In the genomic region with DNA sequence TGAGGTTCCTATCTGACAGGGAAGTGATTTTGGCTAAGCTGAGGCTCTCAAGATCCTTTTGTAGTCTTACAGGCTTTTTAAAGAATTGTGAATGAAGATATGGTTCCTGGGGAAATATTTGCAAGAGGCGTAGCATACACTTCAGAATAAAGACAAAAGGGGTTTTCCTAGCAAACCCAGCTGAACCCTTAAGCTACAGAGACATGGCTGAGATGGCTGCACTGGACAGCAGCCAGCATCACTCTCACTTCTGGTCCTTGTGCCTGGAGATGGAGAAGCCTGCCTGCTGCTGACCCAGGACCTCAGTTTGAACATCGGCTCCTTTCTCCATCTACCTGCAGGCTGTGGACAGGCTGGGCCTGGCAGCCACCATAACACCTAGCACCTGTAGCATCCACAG, we compare ENCODE assay signal across 22 mouse cellular contexts.
"Had no signal": no experiment of that assay in that cellular context is flagged by ENCODE, and none has a peak within 500 bp of the region (broad histone marks: within the 10 kb centered on the region; RNA-seq: fewer than 3 reads in every experiment).

No protein-coding gene starts in this region.

- H3K9ac ChIP-seq: intestine, embryonic 15.5 days; kidney, embryonic 15.5 days; limb, embryonic 13.5 days; liver, embryonic 14.5 days; liver, postnatal 0 days; midbrain, embryonic 12.5 days; midbrain, embryonic 15.5 days; neural tube, embryonic 12.5 days; neural tube, embryonic 15.5 days had no signal

- H3K4me2 ChIP-seq: intestine, embryonic 15.5 days; kidney, embryonic 15.5 days; limb, embryonic 13.5 days; midbrain, embryonic 12.5 days; midbrain, embryonic 15.5 days; neural tube, embryonic 12.5 days; neural tube, embryonic 15.5 days had no signal

- H3K36me3 ChIP-seq: intestine, embryonic 15.5 days; midbrain, embryonic 12.5 days; midbrain, embryonic 15.5 days; neural tube, embryonic 12.5 days; neural tube, embryonic 15.5 days had no signal

- H3K9me3 ChIP-seq: intestine, embryonic 15.5 days; kidney, embryonic 15.5 days; limb, embryonic 10.5 days; limb, embryonic 13.5 days; midbrain, embryonic 12.5 days; midbrain, embryonic 15.5 days; neural tube, embryonic 12.5 days; neural tube, embryonic 15.5 days had no signal

- H3K4me1 ChIP-seq: intestine, embryonic 15.5 days; kidney, embryonic 15.5 days; limb, embryonic 10.5 days; limb, embryonic 13.5 days; midbrain, embryonic 12.5 days; midbrain, embryonic 15.5 days; neural tube, embryonic 12.5 days; neural tube, embryonic 15.5 days had no signal

- H3K27ac ChIP-seq: intestine, embryonic 15.5 days; kidney, embryonic 15.5 days; left cerebral cortex, adult 2 months; limb, embryonic 10.5 days; limb, embryonic 13.5 days; liver, embryonic 14.5 days; macrophage; midbrain, embryonic 12.5 days; midbrain, embryonic 15.5 days; neural tube, embryonic 12.5 days; neural tube, embryonic 15.5 days had no signal

- ATAC-seq: intestine, embryonic 15.5 days; liver, postnatal 0 days; lung, postnatal 0 days; midbrain, embryonic 15.5 days had no signal

- DNase-seq: kidney, adult 11 months; kidney, adult 8-10 months; kidney, postnatal 10 days; kidney, postnatal 36 days; layer of hippocampus, postnatal 36 days; liver, postnatal 0 days; right cerebral cortex, postnatal 25 days; spleen, adult 18-20 months; thymus, adult 18-20 months; thymus, postnatal 4 days had no signal

- H3K4me3 ChIP-seq: intestine, embryonic 15.5 days; kidney, embryonic 15.5 days; left cerebral cortex, adult 2 months; limb, embryonic 10.5 days; limb, embryonic 13.5 days; midbrain, embryonic 12.5 days; midbrain, embryonic 15.5 days; neural tube, embryonic 12.5 days; neural tube, embryonic 15.5 days had no signal

- H3K27me3 ChIP-seq: intestine, embryonic 15.5 days; kidney, embryonic 15.5 days; limb, embryonic 13.5 days; midbrain, embryonic 12.5 days; midbrain, embryonic 15.5 days; neural tube, embryonic 12.5 days; neural tube, embryonic 15.5 days had no signal
